Mouse (Mus musculus) hematopoietic stem cell, adult 5-6 weeks (primary cell): ENCODE results near the gene Tmem247. TPM values are rescaled to one million over a fixed set of nuclear protein-coding genes. Genes with fewer than 3 reads are reported as not detected.

Source experiments
- ATAC-seq, 2 experiments: fragments of 125-278 bp in 1 of 2; replicated peaks in 1 of 2; 2 replicates each; pipeline ENCODE4 v1.8.0; 2016 to 2017; ENCODE audit warnings: inconsistent platforms in 2 of 2, mild to moderate bottlenecking in 2 of 2, moderate number of reproducible peaks in 2 of 2, low read depth in 1 of 2, moderate TSS enrichment in 1 of 2; ENCODE audit not compliant: low FRiP score in 2 of 2, poor library complexity in 2 of 2, severe bottlenecking in 2 of 2, insufficient read depth in 1 of 2, low TSS enrichment in 1 of 2
- total RNA-seq: library from RNA; stranded (forward); fragments of 172-1452, 232-1000 nt; gene quantifications from 2 replicates; pipeline ENCODE4 v1.2.3, GENCODE M21; 2017

Tmem247 gene
- total RNA-seq, 1 experiment from 2014 or later = not detected

DNA sequence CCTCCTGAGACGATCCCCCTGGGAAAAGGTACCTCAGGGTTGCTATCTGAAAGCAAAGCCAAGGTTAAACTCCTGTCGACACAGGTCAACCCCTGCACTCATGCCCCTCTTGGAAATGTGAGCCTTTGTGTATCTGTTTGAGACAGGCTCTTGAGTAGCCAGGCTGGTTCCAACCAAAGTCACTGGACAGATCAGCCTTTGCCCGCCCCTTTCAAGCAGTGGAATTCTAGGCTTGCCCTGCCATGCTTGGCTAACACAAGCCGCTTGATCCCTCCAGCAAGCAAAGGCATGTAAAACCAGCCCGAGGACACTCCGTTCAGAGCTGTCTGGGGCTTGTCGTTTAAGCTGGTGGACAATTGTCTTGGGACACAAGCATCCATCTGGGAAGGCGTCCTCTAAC is 8.8 kb upstream of the Tmem247 start:
- ATAC-seq = no peak

DNA sequence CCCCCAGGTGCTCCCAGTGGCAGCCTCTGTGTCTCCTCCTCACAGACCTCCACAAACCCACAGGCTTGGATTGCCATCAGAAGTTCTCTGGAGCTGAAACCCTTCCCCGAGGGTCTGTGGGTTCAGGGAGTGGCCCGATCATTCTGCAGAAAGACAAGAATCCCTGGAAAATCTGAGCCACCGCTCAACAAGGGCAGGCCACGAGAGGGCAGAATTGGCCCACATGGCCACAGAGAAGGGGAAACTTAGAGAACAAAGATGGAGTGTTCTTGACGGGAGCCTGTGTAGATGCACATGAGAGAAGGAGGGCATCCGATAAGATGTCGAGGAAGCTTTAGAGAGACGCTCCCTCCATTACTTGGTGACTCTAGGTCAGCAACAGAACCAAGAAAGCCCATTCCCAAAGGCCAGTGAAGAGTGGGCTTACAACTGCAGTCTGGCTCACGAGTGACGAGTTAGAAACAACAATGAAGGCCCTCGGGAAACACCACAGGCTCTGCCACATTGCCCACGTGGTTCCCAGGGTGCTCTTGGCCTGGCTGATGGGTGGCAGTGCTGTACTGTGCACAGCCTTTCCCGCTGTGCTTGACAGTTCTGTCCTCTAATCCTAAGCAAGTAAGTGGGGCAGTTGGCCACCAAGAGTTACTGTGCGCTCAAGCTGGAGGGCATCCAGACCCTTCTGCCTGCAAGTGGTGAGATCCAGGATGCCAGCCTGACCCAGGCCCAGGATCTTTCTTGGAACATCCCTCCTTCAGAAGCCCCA is 7.2 kb upstream of the Tmem247 start:
- no peak for ATAC-seq

DNA sequence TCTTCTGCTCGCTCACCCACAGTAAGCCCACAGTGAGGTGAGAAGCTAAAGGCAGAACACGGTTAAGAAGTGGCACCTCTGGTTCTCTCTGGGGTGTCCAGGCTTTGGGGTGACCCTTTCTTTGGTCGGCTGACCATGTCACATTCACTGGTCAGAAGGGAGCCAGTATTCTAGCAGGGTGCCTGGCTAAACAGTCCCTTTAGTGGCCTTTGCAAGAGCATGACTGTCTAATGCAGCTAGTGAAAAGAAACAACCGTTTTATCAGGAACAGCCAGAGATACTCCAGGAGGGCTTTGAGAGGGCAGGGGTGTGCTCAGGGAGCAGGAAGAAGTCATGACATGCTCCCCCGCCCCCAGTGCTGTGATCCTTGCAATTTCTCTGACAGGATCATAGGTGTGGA is 5.9 kb upstream of the Tmem247 start:
- no peak for ATAC-seq

DNA sequence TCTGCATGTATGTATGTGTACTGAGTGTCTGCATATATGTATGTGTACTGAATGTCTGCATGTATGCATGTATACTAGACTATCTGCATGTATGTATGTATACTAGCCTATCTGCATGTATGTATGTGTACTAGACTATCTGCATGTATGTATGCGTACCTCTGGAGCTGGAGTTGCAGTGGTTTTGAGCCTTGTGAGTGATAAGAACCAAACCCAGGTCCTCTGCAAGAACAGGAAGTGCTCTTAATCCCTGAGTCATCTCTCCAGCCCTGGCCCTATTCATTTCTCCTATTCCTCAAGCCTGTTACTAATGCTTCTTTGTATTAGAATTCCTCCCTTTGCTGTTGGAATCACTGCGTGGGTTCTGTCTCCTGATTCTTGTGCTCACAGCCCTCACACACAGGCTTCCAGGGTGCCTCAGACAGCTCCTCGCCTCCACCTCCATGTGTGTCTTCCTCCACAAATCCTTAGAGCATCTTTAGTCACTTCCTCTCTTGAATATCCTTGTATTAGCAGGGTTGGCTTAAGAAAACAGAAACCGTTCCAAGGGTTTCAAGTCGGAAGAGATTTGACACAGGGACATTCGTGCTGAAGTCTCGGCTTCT is 4.0 kb upstream of the Tmem247 start:
- ATAC-seq = no peak

DNA sequence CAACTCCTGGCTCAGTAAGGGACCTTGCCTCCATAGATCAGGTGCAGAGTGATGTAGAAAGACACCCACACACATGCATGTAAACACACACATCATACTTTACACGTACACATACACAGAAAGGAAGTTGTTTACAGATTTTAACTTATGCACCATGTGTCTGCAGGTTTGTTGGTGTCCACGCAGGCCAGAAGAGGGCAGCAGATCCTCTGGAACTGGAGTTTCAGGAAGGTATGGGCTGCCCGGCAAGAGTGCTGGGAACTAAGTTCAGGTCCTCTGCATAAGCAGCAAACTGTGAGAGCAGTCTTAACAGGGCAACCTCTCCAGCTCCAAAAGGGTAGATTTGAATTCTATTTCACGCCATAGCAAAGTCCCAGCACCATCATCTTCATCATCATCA is 1.6 kb upstream of the Tmem247 start:
- no peak for ATAC-seq

DNA sequence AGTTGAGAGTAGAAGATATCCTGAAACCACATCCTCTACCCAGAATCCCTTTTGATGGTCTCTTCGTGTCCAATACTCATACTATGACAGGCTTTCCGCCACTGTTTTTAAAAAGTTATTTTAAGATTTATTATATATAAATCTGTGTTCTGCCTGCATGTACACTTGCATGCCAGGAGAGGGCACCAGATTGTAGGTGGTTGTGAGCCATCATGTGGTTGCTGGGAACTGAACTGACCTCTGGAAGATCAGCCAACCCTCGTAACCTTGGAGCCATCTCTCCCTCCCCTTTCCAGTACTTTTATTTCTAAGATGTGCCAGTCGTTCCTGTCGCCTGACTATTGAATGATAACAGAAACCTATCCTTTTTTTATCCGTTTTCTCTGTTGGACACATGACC is 1.6 kb downstream of the Tmem247 start:
- ATAC-seq = no peak

DNA sequence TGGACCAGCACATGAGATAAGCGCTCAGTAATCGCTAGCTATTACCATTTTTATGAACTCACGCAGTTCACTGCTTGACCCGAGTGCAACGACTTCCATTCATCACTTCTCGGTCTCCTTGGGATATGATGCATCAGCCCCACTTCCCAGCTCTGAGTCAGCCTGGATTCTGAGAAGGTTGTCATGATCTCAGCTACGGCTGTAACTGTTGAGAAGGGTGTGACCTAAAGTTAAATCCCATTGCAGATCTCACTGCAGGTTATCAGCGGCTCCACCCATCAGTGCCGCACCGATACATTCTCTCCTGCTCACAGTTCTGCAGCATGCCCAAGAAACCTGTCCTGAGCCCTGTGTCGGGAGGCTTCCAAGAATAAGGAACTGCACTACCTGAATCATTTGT is 2.6 kb downstream of the Tmem247 start:
- ATAC-seq = no peak

DNA sequence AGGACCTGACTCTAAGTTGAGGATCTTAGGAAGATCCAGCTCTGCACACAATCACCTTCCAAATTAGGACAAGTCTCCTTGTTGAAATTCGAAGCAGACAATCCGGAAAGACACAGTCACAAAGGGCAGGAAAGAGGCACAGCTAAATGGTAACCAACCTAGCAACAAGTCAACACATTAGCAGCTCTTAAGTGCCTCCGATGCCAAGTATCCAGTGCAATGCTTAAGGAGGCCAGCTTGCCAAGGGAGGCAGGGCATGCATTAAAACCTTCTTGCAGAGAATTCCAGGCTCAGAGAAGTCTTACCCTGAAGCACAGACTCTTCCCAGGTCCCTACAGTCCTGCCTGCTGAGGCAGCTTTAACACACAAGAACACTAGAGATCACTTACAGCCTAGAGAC is 7.5 kb downstream of the Tmem247 start:
- no peak for ATAC-seq

DNA sequence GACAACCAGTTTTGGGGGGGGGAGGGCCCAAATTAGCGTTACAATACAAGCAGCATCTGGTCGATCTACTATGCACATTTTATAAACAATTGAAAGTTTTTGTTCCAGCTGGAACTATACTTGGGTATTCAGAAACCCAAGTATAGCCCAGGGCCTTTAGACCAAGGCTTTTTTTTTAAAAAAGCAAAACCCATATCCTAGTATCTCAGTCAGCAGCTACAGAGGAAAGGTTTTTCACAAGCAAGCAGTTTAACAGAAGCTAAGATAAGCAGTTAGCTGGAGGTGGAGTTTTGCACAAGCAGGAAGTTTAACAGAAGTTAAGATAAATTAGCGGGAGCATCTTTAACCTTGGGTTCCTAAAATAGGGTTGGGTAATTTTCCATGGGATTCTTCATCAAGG is 9.7 kb downstream of the Tmem247 start:
- ATAC-seq = no peak

DNA sequence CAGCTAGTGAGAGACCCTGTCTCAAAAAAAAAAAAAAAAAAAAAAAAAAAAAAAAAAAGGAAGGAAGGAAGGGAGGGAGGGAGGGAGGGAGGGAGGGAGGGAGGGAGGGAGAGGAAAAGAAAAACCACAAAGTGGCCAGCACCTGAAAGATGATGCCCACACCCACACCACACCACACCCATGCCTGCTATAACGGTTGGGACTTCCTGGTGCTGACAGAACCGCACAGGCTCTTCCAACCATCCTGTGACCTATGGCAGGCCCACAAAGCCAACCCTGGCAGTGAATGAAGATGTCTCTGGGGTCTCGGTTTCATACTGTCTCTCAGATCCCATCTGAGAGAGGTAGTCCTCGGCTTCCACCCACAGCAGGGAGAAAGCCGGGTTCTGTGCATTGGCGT is 12.2 kb downstream of the Tmem247 start:
- peak in 1 of 2 experiments; percentile 46; a peak in 2 of 4 replicates for ATAC-seq

DNA sequence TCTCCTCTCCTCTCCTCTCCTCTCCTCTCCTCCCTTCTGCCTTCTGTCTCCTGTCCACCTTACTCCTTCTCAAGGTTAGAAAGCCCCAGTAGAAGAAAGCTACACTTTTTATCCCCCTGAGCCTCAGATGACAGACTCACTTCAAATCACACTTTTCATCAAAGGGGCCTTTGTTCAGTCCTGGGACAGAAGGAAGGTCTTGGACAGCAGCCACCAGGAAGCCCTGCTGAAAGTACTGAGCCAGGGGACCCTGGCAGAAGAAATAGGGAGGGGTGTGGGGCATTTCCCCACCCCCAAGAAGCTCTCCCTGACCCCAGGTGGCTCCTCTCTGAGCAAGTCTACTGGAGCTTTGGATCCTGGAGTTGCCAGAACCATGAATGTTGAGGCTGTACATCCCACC is 12.8 kb downstream of the Tmem247 start:
- no peak for ATAC-seq

DNA sequence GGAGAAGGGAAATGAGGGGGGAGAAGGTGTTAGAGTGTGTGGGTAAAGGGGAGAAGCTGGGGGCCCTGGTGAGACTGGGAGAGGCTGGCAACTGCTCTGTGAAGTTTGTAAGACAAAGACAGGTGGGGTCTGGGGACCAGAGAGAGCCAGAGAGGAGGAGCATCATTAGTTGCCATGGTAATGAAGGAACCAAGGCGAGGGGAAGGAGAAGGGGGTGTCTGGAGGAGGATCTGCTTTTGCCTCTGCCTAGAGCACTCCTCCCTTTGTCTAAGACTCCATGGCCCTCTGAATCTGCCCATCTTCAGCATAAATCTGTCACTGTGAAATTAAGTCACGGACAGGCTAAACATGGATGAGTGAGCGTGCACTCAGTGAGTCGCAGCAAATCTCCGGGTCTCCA is 15.7 kb downstream of the Tmem247 start:
- ATAC-seq = no peak

DNA sequence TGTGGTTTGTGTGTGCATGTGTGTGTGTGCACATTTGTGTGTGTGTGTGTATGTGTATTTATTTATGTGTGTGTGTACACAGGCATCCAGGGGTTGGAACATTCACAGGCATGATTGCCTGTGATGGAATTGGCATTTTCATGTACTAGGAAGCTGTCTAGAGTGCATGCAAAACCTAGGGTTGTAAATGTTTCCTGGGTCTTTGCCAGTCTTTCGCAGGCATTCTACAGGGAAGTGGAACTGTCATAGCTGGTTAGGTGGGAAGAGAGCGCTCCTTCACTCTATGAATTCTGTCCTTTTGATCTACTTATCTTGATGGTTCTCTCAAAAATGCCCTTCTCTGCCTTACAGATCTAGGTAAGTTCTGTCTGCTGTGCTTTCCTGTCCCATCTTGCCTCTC is 19.9 kb downstream of the Tmem247 start:
- no peak for ATAC-seq

DNA sequence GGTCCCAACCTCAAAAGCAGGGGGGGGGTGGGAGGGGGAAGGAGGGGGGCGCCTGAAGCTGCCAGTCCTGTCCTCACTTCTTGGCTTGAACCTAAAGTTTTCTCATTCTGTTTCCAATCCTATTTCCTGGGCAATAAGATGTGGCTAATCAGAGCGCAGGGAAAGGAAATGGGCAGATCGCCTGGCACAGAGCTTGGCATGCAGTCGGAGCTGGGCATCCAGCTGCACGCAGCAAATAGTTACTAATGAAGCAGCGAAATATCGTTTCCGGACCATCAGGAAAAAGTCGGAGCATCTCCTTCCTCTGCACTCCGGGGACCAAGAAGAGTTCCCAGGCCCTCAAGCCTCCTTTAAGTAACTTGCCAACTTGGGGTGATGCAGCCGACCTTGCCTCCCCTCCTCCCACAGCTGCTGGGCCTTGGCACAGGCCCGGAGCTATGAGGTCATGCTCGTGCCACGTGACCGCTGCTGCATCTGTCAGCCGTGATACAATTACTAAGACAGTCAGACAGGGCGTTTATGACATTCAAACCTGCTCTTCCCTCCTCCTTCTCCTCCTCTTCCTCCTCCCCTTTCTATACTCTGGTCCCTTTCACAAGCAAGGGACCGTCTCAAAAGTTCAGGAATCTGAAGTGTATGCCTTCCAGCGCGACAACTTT is 20.5 kb downstream of the Tmem247 start:
- peak; percentile 68 to 83; a peak in 3 of 4 replicates for ATAC-seq

DNA sequence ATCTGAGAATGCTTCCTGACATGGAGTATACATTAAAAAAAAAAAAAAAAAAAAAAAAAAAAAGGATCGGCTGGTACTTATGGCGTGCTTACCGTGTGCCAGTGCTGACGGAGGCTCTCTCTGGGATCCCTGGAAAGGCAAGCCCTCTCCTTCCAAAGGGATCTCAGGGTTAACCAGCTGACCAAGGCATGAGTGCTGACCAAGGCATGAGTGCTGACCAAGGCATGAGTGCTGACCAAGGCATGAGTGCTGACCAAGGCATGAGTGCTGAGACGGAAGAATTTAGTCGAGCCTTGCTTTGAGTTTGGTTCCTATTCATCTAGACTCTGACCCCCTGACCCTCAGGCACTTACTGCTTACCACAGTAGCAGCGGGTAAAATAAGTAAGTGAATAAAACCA is 21.5 kb downstream of the Tmem247 start:
- ATAC-seq = no peak

DNA sequence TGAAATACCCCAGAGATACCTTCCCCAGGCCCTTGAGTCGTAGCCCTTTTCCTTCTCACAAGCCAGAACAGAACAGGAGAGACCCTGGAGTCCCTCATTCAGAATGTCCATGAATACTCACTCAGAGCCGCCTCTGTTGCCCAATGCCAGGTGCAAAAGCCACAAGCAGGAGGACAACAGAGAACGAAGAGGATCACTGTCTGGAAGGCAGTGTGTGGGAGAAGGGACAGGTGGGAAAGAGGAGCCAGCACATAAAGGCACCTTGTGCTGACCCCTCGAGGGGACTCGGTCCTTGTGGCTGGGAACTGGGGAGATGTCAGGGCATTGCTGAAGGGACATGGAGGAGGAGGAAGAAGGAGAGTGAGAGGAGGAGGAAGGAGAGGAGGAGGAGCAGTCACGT is 25.0 kb downstream of the Tmem247 start:
- ATAC-seq = no peak

DNA sequence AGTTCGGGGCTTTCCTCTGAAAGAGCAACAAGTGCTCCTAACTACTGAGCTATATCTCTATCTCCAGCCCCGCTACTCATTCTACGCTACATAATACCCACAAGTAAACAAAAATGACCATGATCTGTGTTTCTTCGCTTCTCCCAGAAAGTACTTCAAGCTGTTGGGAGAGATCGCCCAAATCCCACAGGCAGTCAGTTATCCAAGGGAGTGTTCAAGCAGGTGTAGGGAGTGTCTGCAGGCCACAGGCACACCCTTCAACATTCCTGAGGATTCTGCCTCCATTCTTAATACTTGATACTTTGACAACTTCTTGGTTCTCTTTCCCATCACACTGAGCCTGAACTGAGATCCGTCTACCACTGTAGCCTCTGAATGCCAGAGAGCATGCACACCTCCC is 26.0 kb downstream of the Tmem247 start:
- ATAC-seq = no peak

DNA sequence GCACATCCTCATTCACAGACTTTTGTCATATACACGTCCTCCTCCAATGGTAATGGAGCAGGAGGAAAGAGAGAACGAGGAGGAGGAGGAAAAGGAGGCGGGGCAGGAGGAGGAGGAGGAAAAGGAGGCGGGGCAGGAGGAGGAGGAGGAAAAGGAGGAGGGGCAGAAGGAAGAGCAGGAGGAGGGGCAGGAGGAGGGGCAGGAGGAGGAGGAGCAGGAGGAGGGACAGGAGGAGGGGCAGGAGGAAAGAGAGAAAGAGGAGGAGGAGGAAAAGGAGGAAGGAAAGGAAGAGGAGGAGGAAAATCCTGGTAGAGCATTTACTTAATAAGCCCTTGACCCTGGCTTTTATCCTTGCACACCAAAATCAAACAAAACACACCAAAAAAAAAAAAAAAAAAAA is 28.9 kb downstream of the Tmem247 start:
- ATAC-seq = no peak
